Mouse (Mus musculus) cerebellum, adult 2 months (tissue): Measurements from ENCODE around the gene Akain1.

ENCODE experiments used
- CTCF ChIP-seq: fragments of 200-500 bp; IDR thresholded peaks from 2 replicates; pipeline ENCODE4 v1.5.1; 2011; ENCODE audit warnings: low read depth, mild to moderate bottlenecking, control low read depth, low read length, moderate library complexity, borderline replicate concordance; ENCODE audit not compliant: insufficient read depth
- POLR2A ChIP-seq: fragments of 200-500 bp; IDR thresholded peaks from 2 replicates; pipeline ENCODE4 v1.6.1; 2011; ENCODE audit warnings: low read length, control low read depth, borderline replicate concordance; ENCODE audit not compliant: insufficient read depth

GRCm38 (mm10) chr17:69417724-69418373, 21.3 kb upstream of the Akain1 start:
- no peak for TF ChIP-seq POLR2A
- TF ChIP-seq CTCF: no peak
